Mouse (Mus musculus) cortical plate, adult 2 months (tissue): ENCODE results near the gene Gm29735. TPM values are rescaled to one million over a fixed set of nuclear protein-coding genes. Genes with fewer than 3 reads are reported as not detected.
"Not testable (repeated sequence)": the region's sequence is repeated elsewhere in the genome, so short reads cannot be mapped to it uniquely, and the experiment has no call there.

Source experiments
- H3K27ac ChIP-seq: fragments of 200-500 bp; 2 replicates; pipeline ENCODE4 v1.5.1; 2012; ENCODE audit warnings: low read length, control low read depth, inconsistent platforms; ENCODE audit not compliant: insufficient read depth
- H3K4me1 ChIP-seq: fragments of 200-500 bp; 2 replicates; pipeline ENCODE4 v1.6.1; 2011; ENCODE audit warnings: low read length; ENCODE audit not compliant: control insufficient read depth, insufficient read depth
- H3K4me3 ChIP-seq: fragments of 200-500 bp; 2 replicates; pipeline ENCODE4 v1.5.1; 2011; ENCODE audit warnings: mild to moderate bottlenecking, low read length, control low read depth; ENCODE audit not compliant: insufficient read depth
- CTCF ChIP-seq: fragments of 200-500 bp; IDR thresholded peaks from 2 replicates; pipeline ENCODE4 v1.5.1; 2011; ENCODE audit warnings: mild to moderate bottlenecking, control low read depth, low read length; ENCODE audit not compliant: insufficient read depth; ENCODE audit errors: extremely low read depth
- POLR2A ChIP-seq: fragments of 200-500 bp; IDR thresholded peaks from 2 replicates; pipeline ENCODE4 v1.6.1; 2011; ENCODE audit warnings: mild to moderate bottlenecking, low read length, control low read depth; ENCODE audit not compliant: insufficient read depth; ENCODE audit errors: extremely low read depth
- polyA plus RNA-seq: library from polyadenylated mRNA; depleted of rRNA; stranded (reverse); fragments of >200 nt; gene quantifications from 2 replicates; pipeline ENCODE4 v1.2.3, GENCODE M21; 2012; rRNA removed

The Gm29735 gene
- not detected in 2 replicates for polyA plus RNA-seq

DNA sequence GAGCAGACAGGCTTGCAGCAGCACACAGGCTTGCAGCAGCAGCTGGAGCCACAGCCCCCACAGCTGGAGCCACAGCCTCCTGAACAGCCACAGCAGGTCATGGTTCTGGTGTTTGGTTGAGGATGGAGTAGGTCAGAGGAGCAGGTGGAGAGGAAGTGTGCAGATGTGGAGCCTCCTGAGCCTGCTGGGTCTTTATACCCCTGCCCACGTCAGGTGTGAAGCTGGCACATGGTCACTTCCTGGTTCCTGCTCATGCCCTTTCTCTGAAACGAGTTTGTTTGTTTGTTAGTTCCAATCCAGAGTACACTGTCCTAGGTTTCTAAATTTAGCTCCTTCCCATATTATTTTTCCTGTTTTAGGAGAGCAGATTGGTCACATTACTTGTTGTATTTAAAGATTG is at the start of gene Gm29735:
Gene Gm29735 (minus strand): TSS at position 101 of the 400 bp plus-strand sequence.
- not testable (repeated sequence) for H3K4me1 ChIP-seq, H3K27ac ChIP-seq, H3K4me3 ChIP-seq

DNA sequence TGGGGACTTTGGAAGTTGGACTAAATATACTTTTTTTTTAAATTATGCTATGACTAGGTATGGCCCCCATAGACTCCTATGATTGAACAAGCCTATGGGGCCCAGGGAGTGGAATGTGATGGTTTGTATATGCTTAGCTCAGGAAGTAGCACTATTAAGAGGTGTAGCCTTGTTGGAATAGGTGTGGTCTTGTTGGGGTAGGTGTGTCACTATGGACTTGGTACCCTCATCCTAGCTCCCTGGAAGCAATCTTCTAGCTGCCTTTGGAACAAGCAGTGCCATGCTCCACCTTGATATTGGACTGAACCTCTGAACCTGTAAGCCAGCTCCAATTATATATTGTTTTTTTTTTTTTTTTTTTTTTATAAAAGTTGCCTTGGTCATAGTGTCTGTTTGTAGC is 48.6 kb upstream of the Gm29735 start:
- no peak overlapping the region for H3K27ac ChIP-seq
- no peak overlapping the region for H3K4me3 ChIP-seq
- no peaks in the 10 kb centered on the region for H3K4me1 ChIP-seq
- TF ChIP-seq CTCF (no peak), POLR2A (no peak)

DNA sequence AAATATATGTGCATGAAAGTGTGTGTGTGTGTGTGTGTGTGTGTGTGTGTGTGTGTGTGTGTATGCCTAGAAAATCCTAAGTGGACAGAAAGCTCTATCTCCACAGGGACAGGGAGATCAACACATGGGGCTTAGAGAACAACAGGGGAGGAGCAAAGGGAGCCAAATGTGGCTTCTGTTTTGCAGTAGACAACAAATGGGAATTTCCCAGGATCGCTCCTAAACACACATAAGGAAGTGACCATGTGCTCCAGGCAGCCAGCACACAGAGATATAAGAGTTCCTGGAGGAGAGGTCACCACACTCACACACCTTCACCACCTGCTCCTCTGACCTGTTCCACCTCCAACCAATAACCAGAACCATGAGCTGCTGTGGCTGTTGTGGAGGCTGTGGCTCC is 44.2 kb upstream of the Gm29735 start, which contains the start of gene Krtap5-3:
Gene Krtap5-3 (plus strand): TSS at position 301 of the 400 bp plus-strand sequence.
- no peaks in the 10 kb centered on the region; the same call in 1 of the 2 replicates for H3K4me1 ChIP-seq

GRCm38 (mm10) chr7:142198748-142199147 is 41.8 kb upstream of the Gm29735 start:
- Histone ChIP-seq H3K27ac (no peak overlapping the region), H3K4me1 (no peaks in the 10 kb centered on the region; the same call in 1 of the 2 replicates), H3K4me3 (no peak overlapping the region)
- TF ChIP-seq CTCF (no peak), POLR2A (no peak)

More for the DNA sequence above, 44.2 kb upstream of the Gm29735 start, which contains the start of gene Krtap5-3:
- H3K4me3 ChIP-seq: no peak within 1 kb of the TSS
- TF ChIP-seq CTCF (no peak), POLR2A (no peak)
- H3K27ac ChIP-seq: no peak within 1 kb of the TSS

DNA sequence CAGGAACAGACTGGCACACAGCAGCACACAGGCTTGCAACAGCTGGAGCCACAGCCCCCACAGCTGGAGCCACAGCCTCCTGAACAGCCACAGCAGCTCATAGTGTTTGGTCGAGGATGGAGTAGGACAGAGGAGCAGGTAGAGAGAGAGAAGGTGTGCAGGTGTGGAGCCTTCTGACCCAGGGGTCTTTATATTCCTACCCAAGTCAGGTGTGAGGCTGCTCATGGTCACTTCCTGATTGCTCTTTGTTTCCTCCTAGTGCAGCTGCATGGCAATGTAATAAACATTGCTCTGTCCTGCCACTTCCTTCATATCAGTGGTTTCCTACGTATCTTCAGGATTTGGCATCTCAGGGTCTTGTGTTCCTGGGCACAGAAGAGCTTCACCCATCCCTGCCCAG is 33.4 kb upstream of the Gm29735 start, which contains the start of gene Gm10153:
Gene Gm10153 (minus strand): TSS at position 101 of the 400 bp plus-strand sequence.
- TF ChIP-seq POLR2A: no peak
- no peak for TF ChIP-seq CTCF
- Histone ChIP-seq H3K27ac (no peak within 1 kb of the TSS), H3K4me1 (no peaks in the 10 kb centered on the region), H3K4me3 (no peak within 1 kb of the TSS)

- H3K4me3 ChIP-seq: no peak overlapping the region
- H3K4me1 ChIP-seq: no peaks in the 10 kb centered on the region
- H3K27ac ChIP-seq: no peak overlapping the region
- no peak for TF ChIP-seq CTCF
- no peak for TF ChIP-seq POLR2A
These were observed 31.2 kb upstream of the Gm29735 start for GRCm38 (mm10) chr7:142188156-142188555.

GRCm38 (mm10) chr7:142181021-142181420 is 24.1 kb upstream of the Gm29735 start:
- Histone ChIP-seq H3K27ac (no peak overlapping the region), H3K4me3 (no peak overlapping the region), H3K4me1 (no peaks in the 10 kb centered on the region)
- no peak for TF ChIP-seq POLR2A
- no peak for TF ChIP-seq CTCF

GRCm38 (mm10) chr7:142178685-142179084 is 21.8 kb upstream of the Gm29735 start:
- H3K27ac ChIP-seq: no peak overlapping the region
- no peaks in the 10 kb centered on the region for H3K4me1 ChIP-seq
- H3K4me3 ChIP-seq: no peak overlapping the region
- TF ChIP-seq CTCF: no peak
- TF ChIP-seq POLR2A: no peak

GRCm38 (mm10) chr7:142175905-142176304 is 19.0 kb upstream of the Gm29735 start, which contains the start of gene Krtap5-2:
Gene Krtap5-2 (minus strand): TSS chr7:142176005.
- not testable (repeated sequence) for H3K27ac ChIP-seq, H3K4me3 ChIP-seq, H3K4me1 ChIP-seq

GRCm38 (mm10) chr7:142169836-142170235 is 12.9 kb upstream of the Gm29735 start:
- Histone ChIP-seq H3K4me3 (no peak overlapping the region), H3K4me1 (no peaks in the 10 kb centered on the region), H3K27ac (no peak overlapping the region)
- no peak for TF ChIP-seq POLR2A
- peak; percentile 56; the same call in 1 of the 2 replicates for TF ChIP-seq CTCF

DNA sequence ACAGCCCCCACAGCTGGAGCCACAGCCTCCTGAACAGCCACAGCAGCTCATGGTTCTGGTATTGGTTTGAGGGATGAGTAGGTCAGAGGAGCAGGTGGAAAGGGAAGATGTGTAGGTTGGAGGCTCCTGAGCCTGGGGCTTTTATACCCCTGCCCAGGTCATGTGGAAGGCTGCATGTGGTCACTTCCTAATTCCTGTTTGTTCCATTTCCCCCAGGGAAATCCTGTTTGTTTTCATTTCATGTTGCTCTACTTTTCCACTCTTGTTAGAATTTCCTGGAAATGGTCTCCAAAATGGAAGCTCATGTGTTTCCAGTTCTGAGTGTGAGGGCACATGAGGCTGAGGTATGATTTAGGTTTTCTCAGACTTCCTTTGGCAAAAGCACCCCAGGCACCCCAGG is 8.7 kb upstream of the Gm29735 start, which contains the start of gene Gm4553:
Gene Gm4553 (minus strand): TSS at position 101 of the 400 bp plus-strand sequence.
- H3K27ac ChIP-seq, H3K4me1 ChIP-seq, H3K4me3 ChIP-seq: not testable (repeated sequence)
